Mouse (Mus musculus) heart, postnatal 10 days (tissue): ENCODE measurements around the gene C87436. TPM values are rescaled to one million over a fixed set of nuclear protein-coding genes. Genes with fewer than 3 reads are reported as not detected.
A peak's percentile ranks its signal among the peaks of the same experiment; 100 is the strongest.

Source experiments
- DNase-seq, 2 experiments: peaks; one replicate each; pipeline ENCODE4 v3.0.0; 2021
- intact Hi-C: fragments of 180-260 bp; cut with DNase I; formaldehyde crosslinking; loops from one replicate; pipeline ENCODE4 v1.15.1; 2025
- total RNA-seq, 2 experiments: library from RNA; stranded (reverse); gene quantifications; 2 replicates each; pipeline ENCODE4 v1.2.3; 2021

The C87436 gene
- total RNA-seq: 10 to 100 TPM; 10.5 to 11.4 TPM

- intact Hi-C loops: loop anchor here (5.0 kb wide), 1 partner anchor 244 kb away; the partner anchor contains the start of gene Snrnp27
- DNase-seq: peak; percentile 96 to 98
Measured at GRCm38 (mm10) chr6:86438272-86439118, at the start of gene C87436. TSS of gene C87436 (plus strand) at chr6:86438374.

GRCm38 (mm10) chr6:86388461-86388860 is 49.7 kb upstream of the C87436 start:
- DNase-seq: no peak
- intact Hi-C loops: no loop called here

DNA sequence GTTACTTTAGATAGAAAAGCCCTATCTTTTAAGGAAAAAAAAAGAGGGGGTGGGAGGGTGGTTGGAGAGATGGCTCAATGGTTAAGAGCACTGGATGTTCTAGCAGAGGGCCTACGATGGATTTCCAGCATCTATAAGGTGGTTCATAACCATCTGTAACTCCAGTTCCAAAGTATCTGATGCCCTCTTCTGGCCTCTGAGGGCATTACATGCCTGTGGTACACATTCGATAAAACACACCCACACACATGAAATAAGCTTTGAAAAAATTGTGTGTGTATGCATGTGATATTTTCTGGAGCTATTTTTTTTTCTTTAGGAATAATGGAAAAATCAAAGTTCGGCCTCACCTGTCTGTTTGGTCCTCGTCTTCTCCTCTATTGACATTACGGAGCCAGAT is 46.8 kb upstream of the C87436 start:
- intact Hi-C loops: no loop called here
- no peak for DNase-seq

DNA sequence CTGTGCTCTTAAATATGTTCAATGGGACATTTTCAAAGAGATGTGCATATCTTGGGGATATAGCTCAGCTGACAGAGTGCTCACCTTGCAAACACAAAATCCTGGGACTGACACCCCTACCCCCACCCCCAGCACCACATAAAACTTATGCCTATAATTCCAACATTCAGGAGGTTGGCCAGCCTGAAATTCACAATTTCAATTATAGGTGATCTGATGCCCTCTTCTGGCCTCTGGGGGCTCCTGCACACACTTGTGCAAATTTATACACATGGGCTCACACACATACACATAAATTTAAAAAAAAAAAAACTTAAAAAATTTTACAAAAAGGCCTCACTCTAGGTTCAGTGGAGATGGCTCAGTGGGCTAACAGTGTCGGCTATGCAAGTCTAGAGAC is 45.0 kb upstream of the C87436 start:
- no peak for DNase-seq
- intact Hi-C loops: no loop called here

DNA sequence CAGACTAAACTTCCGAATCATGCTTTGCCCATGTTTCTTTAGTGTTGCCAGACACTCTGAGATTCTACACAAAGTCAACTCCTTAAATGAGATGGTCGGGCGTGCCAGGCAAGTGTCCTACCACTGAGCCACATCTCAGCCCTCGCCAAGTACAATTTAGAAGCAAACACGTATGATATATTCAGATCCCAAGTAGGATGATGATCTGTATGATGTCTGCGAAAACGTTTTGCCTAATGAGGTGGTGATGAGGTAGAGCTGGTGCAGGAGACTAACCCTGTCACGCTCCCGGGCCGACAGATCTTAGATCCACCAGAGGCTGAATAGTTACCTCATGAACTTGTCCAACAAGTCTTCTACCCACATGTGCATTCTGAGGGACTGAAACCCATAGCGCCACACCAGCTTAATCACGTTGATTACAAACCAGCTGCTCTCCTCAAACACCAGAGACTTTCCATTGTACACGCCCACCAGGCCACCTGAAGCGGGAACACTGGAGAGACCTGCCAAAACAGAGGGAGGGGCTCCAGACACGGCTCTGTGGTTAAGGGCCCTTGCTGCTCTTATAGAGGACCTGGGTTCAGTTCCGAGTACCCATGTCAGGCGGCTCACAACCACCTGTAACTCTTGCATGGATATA is 44.0 kb upstream of the C87436 start:
- no peak for DNase-seq
- intact Hi-C loops: no loop called here

DNA sequence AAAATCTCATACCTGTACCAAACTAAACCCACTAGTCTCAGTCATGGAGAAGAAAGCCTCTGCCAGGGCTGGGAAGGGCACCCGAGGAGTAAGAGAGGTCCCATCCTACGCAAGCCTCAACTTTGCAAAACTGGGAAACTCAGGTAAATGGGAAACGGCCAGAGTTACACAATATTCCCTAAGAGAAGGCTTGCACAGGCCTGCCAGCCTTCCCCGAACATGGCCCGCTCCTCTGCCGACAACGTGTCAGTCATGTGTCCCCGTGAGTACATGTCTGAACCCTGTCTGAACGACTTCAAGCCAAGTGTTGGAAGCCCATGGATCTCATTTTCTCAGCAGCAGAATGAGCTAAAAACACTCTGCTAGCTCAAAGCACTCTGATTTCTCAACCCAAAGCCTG is 43.2 kb upstream of the C87436 start:
- intact Hi-C loops: no loop called here
- no peak for DNase-seq

DNA sequence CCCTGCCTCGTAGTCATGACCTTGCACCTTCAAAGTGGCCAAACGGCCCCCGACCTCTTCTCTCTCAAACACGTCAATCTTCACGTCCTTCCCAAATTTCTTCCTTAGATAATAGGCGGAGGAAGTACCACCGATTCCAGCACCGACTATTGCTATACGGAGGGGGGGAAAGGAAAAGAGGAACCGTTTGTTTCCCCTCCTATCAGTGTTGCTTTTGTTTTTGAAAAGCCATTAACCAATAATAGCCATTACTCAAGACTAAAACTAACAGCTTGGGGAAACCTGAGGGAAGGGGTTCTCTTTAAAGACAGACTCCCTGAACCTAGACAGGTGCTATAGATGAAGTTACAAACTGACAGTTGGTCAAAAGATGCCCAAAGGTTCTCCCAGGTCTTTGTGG is 42.2 kb upstream of the C87436 start:
- intact Hi-C loops: loop anchor here (2.0 kb wide), 1 partner anchor 25 kb away; the partner anchor contains the start of gene Snrpg

GRCm38 (mm10) chr6:86396581-86397256 is 41.5 kb upstream of the C87436 start, which contains the start of gene Pcyox1:
TSS of gene Pcyox1 (minus strand) at chr6:86397154.
- intact Hi-C loops: loop anchor here (2.0 kb wide), 1 partner anchor 26 kb away; the partner anchor contains the start of gene Snrpg
- peak; percentile 92 to 93 for DNase-seq

More for the DNA sequence above, 42.2 kb upstream of the C87436 start:
- no peak for DNase-seq

DNA sequence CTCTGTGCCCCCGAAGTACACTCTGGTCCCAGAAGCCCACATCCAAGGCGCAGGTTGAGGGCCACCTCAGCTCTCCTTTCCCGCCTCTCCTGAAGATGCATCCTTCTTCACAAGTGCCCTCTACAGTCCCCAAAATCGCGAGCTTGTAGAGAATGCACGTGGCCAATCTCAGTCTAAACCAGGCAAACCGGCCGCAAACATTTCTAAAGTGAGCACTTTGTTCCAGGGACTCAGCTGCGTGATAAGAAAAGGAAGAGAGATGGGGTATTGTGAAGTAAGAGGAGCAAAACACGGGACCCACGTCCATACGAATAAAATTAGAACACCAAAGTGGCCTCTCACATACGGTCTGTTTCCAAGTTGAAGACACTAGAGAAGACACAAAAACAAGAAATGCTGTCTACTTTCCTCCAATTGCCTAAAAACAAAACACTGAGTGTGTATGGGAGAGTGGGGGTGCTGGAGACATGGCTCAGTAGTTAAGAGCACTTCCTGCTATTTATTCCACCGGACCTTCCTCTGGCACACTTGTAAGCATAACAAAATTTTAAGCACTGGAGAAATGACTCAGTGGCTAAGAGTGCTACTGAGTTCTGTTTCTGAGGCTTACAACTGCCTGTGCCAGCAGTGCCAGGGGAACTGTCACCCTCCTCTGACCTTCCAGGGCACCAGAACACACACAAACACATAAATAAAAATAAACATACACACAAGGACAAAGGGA is 40.8 kb upstream of the C87436 start:
- intact Hi-C loops: loop anchor here (2.0 kb wide), 1 partner anchor 27 kb away; the partner anchor contains the start of gene Snrpg
- no peak for DNase-seq

DNA sequence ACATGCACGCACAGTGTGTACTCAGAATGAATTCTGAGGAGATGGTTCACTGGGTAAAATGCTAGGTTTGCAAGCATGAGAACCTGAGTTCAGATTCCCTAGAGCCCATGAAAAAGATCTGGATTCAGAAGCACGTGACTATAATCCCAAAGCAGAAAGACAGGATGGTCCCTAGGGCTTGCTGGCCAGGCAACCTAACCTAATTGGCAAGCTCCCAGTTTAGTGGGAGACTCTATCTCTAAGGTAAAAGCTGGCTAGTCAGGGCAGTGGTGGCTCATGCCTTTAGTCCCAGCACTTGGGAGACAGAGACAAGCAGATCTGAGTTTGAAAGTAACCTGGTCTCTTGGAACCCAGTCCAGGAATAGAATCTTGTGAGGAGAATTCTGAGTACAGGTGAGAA is 39.2 kb upstream of the C87436 start:
- intact Hi-C loops: no loop called here
- no peak for DNase-seq

- no peak for DNase-seq
- intact Hi-C loops: loop anchor here (2.0 kb wide), 2 partner anchors 257 to 273 kb away; no protein-coding TSS in a partner anchor
Measured at GRCm38 (mm10) chr6:86399995-86400394, 38.2 kb upstream of the C87436 start.

DNA sequence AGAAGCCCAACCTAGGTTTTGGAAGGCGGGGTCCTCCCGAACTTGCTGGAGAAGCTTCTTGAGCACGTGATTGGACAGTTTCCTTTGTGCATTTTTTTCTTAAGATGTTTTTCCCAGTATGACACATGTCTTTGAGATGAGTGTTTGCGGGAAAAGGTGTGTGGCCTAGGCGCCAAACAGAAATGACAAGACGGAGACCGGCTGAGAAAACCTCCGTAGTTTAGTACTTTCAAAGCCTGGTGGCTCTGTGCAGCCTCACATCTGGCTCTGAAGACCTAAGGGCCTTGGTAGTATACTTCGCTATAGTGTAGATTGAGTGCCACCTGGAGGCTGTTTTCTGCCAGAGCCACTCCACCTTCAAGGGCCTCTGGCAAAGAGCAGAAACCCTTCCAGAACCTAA is 37.2 kb upstream of the C87436 start:
- peak; percentile 84 to 85 for DNase-seq
- intact Hi-C loops: loop anchor here (1.0 to 2.0 kb wide), 3 partner anchors 37 to 274 kb away; no protein-coding TSS in a partner anchor

DNA sequence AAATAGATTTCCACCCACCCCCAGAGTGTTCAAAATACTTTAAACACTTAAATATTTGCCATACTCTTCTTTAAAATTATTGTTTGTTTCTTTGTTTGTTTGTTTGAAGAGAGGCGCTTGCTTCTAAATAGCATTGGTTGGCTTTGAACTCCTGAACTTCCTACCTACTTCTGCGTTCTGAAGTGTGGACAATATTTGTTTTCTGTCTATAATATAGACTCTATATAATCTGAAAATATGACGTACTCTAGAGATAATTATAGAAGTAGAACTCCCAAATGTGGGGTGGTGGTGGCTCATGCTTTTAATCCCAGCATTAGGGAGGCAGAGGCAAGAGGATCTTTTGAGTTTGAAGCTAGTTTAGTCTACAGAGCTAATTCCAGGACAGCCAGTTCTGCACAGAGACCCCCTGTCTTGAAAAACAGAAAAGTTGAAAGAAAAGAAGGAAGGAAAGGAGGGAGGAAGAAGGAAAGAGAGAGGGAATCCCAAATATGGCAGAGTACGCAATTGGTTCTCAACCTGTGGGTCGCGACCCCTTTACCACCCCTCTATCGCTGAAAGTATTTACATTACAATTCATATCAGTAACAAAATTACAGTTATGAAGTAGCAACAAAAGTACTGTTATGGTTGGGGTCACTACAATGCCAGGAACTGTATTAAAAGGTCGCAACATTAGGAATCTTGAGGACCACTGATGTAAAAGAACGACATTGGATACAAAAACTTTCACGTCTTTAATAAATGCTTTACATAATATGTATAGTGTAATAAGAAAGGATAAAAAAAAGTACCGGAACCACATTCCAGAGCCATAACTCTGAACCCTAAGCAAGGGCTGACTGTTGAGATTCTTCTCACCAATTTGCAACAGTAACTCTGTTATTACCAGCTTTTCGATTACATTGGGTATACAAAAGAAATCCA is 35.2 kb upstream of the C87436 start:
- intact Hi-C loops: no loop called here
- no peak for DNase-seq

DNA sequence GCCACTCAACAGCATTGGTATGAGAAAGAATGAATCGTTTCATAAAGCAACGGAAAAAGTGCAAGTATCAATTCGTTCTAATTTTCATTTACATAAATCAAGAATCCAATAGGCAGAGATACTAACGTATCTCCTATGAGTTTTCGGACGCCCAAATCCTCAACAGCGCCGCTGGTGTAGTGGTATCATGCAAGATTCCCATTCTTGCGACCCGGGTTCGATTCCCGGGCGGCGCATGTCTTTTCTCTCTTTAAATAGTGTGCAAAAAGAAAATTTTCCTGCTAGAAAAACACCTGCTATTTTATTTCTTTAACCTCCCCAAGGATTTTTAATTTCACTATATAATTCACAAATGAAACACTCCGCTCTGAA is 34.5 kb upstream of the C87436 start:
- peak; percentile 90 to 93 for DNase-seq
- intact Hi-C loops: no loop called here

GRCm38 (mm10) chr6:86404100-86404861 is 33.9 kb upstream of the C87436 start, which contains the start of gene Tia1:
TSS of gene Tia1 (plus strand) at chr6:86404219.
- intact Hi-C loops: no loop called here
- peak; percentile 98 for DNase-seq

DNA sequence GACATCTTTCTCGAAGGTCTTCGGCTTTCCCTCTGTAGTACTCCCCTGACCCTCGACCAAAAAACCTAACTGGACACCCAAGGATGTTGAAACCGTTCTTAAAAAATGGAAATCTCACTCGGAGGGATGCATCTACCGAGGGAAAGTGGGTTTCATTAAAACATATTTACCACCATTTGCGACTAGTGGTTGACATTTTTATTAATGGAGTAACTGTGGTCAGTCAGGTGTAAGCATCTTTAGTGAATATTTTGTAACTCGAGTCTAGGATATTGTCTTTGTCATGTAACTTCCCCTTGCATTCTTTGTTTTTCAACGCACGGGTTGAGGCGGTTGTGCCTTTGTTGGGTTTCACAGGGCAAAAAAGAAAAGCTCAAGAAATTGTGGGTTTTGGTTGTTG is 33.2 kb upstream of the C87436 start:
- peak in 1 of 2 experiments; percentile 25 for DNase-seq

DNA sequence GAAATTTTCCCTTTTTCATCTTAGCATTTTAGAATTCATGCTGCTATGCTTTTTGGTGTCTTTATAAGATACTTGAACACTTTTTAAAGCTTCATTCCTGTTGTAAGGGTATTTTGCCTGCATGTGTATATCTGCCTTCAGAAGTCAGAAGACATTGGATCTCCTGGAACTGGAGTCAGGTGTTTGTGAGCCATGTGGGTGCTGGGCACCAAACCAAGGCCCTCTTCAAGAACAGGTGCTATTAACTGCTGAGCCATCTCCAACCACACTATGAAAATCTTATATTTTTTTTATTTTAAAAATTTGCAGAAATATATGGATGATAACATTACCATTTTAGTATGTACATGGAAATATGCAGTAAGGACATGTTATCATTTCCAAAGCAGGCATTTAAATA is 31.9 kb upstream of the C87436 start:
- no peak for DNase-seq
- intact Hi-C loops: no loop called here

More for the DNA sequence above, 33.2 kb upstream of the C87436 start:
- intact Hi-C loops: no loop called here

DNA sequence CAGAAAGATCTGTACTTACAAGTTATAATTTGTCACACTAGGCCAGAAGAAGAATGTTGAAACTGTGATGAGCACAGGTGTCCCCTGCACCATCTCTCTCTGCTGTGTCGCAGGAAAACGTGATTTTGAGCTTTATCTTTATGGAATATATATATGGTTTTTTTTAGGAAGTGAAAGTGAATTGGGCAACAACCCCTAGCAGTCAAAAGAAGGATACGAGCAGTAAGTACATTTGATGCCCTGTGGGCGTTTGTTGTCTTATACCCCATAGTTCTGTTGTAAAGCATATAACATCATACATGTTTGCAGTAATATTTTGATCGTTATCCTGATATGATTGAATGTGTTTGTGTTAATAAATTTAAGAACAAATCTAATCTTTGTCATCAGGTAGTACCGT is 19.5 kb upstream of the C87436 start:
- intact Hi-C loops: no loop called here

More for the DNA sequence above, 19.5 kb upstream of the C87436 start:
- no peak for DNase-seq
